Mouse (Mus musculus) mature B cell (primary cell): ENCODE data around the gene Itga1.

Experiments
- in situ Hi-C: fragments of 300-500 bp; cut with MboI; formaldehyde crosslinking; loops from 2 replicates; pipeline ENCODE4 v1.14.3; 2019

Itga1 gene

DNA sequence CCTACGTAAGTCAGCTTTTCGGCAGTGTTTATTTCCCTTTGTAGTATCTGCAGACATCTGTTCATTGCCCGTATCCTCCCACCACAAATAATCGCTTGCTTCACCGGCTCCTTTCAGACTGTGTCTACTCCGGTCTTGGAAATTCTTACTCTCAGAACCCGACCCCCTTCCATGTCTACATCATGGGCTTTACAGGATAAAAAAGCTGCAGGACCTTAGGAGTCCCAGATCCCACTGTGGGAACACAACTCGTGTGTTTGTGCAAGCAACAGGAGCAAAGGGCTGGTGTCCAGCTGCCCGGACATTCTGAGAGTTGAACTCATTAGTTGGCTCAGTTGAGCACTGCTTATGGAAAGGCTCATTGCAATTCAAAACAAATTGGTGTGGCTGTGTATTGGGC is 47.0 kb downstream of the Itga1 start:
- in situ Hi-C loops, result no loop called here

DNA sequence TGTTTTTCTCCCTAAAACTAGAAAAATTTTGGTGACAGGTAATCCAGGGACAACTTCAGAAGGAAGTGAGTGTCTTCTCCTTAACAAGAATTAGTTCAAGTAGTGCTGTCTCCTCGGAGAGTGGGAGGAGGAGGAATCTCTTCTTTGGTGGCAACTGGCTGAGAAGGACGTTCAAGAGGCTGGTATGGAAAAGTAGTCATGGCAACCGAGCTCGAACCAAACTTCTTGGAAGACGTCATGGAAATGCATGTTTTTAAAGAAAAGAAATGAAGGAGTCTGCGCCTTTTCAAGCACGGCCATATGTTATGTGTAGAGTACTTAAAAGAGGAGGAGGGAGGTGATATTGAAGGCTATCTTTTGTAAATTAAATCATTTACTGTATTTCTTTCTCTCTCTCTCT is 49.2 kb downstream of the Itga1 start:
- in situ Hi-C loops, result no loop called here

DNA sequence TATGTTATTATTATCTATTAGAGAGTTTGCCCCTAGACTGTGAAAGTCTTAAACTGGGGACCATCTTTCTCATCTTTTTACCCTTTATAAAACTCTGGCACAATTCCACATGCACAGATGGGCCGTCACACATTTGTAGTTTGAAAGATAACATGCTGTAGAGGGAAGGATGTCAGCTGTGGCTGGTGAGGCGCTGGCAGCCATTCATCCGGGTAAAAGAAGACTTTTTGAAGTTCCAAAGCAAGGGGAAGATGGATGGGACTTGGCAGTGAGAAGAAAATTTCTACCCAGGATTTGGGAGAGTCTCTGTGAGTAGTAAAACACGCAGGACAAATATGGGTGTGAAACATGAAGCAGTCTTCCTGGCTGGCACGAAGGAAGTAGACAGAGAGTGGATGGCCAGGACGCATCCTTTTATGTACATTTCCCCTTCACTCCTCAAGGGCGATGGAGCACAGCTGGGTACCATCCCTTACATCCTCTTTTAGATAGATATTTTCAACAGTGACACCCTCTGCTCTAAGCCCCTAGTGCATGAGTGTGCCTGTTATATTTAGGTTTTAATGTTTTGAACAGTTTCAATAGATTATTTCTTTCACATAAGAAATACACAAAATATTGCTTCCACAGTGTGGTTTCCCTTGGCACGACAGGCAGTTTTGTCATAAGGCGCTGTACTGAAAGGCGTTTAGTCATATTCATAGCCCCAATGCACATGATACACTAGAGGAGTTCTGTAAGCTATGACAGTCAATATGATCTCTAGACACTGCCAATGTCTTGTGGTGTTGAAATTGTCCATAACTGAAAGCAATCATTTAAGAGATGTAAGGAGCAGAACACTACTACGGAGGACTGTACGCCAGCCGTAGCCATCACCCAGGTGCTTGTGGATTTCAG is 50.9 kb downstream of the Itga1 start:
- in situ Hi-C loops, result no loop called here

- in situ Hi-C loops, result no loop called here
Observed at GRCm38 (mm10) chr13:115042652-115043051, 59.1 kb downstream of the Itga1 start.

- in situ Hi-C loops, result no loop called here
Observed at GRCm38 (mm10) chr13:115037304-115037703, 64.5 kb downstream of the Itga1 start.

- in situ Hi-C loops, result no loop called here
Observed at GRCm38 (mm10) chr13:115035387-115035786, 66.4 kb downstream of the Itga1 start.

DNA sequence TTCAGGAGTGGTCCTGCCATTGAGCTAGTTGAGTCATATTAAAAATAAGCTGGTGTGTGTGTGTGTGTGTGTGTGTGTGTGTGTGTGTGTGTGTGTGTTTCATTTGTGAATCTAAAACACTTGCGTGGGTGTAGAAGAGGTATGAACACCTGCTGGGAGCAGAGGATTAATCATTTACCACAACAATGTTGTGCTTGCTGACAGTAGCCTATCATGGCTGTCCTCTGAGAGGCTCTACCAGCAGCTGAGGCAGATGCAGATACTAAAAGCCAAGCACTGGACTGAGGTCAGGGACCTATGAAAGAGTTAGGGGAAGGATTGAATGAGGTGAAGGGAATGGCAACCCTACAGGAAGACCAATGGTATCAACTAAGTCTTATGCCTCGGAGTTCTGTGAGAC is 68.6 kb downstream of the Itga1 start:
- in situ Hi-C loops, result no loop called here

DNA sequence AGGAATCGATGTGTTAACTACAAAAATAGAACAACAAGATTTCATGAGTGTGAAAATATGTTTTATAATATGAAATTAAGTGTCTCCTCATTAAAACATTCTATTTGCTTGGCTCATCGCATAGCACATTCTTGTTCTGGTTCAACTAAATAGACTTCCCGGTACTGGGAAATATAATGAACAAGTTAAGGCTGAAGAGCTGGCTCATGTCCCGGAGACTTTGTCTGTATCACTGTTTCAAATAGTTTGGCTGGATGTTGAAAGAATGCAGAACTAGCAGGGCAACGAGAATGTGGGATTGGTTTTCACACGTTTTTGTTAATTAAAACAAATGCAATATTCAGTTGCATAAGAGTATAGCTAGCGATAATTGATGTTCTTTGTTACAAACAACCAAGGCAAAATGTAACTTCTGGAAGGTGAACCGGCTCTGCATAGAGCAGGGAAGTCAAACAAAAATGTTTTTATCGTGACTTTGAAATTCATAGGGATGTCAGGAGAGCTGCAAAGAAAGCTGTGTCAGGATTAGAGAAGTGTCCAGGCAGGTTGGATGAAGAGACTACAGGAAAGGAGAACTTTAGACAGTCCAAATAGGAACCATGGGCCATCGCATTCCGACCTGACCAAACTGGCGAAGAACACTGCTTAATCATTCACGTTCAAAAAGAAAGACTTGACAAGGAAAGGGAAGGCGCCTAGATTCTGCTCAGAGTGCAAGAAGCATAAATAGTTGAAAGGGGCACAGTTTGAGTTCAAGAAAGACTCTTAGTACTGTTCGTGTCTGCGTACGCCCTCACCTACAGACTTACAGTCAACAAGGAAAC is 70.4 kb downstream of the Itga1 start:
- in situ Hi-C loops, result no loop called here

DNA sequence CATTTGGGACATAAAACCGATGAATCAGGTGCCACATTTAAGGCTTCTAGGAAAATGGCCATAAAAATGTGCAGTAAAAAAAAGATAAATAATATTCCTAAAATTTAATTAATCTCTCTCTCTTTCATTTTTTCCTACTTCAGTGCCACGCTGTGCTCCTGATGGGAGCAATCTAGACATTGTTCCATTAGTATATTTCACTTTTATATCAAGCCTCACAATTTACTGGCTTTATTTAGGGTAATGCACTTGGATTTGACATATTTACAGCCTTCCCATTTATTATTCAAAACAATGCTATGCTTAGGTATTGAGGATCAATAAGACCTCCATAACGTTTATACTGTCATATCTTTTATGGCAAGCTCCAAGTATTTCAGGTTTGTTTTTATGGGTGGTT is 76.4 kb downstream of the Itga1 start:
- in situ Hi-C loops, result no loop called here

GRCm38 (mm10) chr13:115022117-115022787 is 79.5 kb downstream of the Itga1 start:
- in situ Hi-C loops, result no loop called here

GRCm38 (mm10) chr13:115021411-115021810 is 80.4 kb downstream of the Itga1 start:
- in situ Hi-C loops, result no loop called here

GRCm38 (mm10) chr13:115020727-115021126 is 81.0 kb downstream of the Itga1 start:
- in situ Hi-C loops, result no loop called here

DNA sequence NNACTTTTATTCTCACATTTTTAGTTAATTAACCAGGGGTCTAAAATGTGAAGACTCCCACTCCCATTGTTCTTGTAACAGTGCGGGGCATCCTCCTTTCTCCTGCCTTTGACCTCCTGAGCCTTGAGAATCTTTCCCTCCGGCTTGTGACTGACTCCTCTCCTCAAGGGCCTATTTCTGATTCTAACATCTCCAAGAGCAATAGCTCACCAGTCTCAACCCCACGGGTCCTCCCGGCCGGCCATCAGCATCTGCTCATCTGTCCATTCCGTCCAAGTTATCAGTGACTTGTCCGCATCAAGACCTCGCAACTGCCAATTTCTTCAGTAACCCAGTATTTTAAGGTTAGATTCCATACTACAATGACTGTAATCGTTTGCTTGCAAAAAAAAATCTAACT is 84.2 kb downstream of the Itga1 start:
- in situ Hi-C loops, result no loop called here

- in situ Hi-C loops, result no loop called here
Observed at GRCm38 (mm10) chr13:115011547-115011946, 90.2 kb downstream of the Itga1 start.

GRCm38 (mm10) chr13:115006213-115006835 is 95.4 kb downstream of the Itga1 start:
- in situ Hi-C loops, result no loop called here

DNA sequence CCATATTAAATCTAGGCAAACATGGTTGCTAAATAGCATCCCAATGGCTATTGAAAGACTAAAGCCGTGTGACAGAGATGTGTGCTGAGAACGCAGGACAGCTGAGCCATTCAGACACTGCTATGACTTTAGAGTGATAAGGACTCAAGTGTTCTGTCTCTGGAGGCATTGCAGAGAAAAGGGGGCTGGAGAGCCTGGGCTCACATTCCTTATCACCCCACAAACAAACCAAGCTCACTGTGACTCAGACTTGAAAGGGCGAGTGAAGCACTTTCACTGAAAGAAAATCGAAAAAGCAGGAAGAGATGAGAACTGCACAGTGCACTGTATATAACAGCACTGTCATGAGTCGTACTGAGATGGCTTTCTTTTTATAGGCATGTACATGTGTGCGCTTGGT is 96.4 kb downstream of the Itga1 start:
- in situ Hi-C loops, result no loop called here

DNA sequence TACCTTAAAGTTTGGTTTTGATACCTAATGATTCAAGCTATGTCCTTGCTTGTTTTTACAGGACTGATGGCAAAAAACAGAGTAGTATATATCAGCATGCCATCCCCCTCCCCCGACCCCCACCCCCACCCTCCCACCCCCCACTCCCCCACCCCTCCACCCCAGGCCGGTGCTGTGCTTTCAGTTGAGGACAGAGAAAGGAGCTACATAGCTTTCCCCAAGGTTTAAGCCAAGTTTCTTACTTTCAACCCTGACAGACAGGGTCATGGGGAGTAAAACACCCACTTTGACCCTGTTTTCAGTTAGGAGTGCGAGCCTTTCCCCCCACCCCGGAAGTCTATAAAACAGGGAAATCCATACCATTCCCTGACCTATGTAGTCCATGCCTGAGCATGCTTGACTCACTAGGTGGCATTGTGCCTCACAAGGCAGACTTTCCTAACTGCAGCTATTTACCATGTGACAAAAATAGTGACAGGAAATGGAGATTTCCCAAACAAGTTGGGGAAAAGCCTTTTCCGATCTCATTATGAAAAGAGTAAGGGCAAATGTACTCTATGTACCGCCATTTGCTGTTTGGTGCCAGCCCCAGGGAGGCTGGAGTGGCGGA is 98.2 kb downstream of the Itga1 start:
- in situ Hi-C loops, result no loop called here

- in situ Hi-C loops, result no loop called here
Observed at GRCm38 (mm10) chr13:115002837-115003236, 98.9 kb downstream of the Itga1 start.

DNA sequence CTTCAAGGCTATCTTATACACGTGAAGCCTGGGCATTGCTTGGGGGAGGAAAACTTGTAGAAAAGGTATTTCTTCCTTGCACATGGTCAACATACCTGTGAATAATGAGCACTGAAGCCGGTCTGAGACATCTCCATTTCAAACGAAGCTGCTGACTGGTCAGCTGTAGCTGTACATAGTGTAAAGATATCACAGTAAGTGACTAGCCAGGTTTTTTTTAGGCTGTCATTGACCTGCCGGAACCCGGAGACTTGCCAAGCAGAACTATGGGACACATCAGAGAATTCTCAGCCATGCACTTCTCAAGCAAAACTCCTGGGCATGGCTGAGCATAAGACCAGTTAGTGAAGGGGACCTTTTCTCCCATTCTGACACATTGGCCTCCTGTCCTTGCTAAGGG is 99.6 kb downstream of the Itga1 start:
- in situ Hi-C loops, result no loop called here

- in situ Hi-C loops, result loop anchor here (25.0 kb wide), 1 partner anchor 1713 kb away; no protein-coding TSS in a partner anchor
Observed at GRCm38 (mm10) chr13:114999582-114999981, 102.2 kb downstream of the Itga1 start.

DNA sequence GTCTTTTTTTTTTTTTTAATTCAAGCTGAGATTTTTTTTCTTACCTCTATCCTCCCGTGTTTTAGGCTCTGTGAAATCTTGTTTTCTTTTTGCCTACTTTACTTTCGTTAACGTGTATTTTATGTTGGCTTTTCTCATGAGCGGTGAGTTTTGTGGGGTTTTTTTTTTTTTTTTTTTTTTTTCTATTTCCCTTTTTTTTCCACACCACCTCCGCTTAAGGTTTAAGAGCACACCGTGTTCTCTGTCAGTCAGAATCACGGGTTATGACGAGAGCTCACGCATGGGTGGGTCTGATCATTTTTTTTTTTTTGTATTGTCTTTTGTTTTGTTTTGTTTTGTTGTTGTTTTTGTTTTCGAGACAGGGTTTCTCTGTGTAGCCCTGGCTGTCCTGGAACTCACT is 103.7 kb downstream of the Itga1 start:
- in situ Hi-C loops, result loop anchor here (25.0 kb wide), 1 partner anchor 1714 kb away; no protein-coding TSS in a partner anchor
